ENCODE assay signal across 7 mouse cellular contexts in the genomic region with DNA sequence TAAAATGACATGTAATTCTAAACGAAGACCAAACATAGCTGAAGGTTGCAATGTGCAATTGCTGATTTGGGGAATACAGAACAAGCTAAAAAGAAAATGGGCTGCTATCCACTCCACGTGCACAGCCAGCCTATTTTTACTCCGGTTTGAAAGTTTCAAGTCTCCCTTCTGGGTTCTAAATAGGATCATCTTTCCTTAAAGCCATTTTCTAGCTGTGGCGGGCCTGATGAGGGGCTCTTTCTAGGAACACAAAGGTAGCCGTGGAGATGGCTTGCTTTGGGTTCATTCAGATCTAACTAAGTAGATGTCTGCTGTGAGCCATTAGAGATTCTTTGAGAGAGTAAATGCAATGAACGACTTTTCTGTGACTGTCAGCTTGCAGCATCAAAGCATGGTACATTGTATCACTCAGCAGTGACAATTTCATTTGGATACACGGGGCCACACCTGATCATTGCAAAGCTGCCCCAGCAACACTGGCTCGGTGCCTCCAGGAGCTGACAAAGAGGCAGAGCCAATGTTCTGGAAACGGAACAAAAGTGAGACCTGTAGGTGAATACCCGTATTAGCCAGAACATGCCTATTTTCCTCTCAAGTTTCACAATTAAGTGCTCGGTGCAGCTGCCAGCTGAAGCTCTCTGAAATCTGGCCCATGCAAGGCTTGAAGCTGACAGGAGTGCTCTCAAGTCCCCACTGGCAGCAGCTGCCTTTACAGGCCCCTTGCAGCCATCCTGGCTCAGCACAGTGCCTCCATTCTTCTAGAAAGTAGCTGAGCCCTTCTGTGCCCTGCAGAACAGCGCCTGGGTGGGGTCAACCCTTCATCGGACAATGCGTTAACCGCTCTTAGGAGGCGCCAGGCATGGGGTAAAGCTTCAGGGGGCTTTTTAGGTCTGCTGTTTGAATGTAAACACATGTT.
DNase-seq lines count a peak whose midpoint lies in the region; TF ChIP-seq lines count a peak whose summit lies in the region.

No protein-coding gene starts in this region.

- no peak overlapping the region for H3K9ac ChIP-seq in heart, adult 2 months (ENCODE audit: low read depth, low read length)

- H3K4me3 ChIP-seq in heart, adult 2 months: no peak overlapping the region
- H3K4me3 ChIP-seq in limb, embryonic 10.5 days: no peak overlapping the region

- H3K79me2 ChIP-seq in heart, adult 2 months (replicated peaks; ENCODE audit: control insufficient read depth, insufficient read depth, low read length): no peaks in the 10 kb centered on the region

- no peaks in the 10 kb centered on the region for H3K9me3 ChIP-seq in limb, embryonic 10.5 days (replicated peaks)

- TF ChIP-seq POLR2A in heart, adult 2 months (IDR thresholded peaks at IDR 0.05; ENCODE audit: insufficient read depth, low read depth, low read length): no peak

- H3K27ac ChIP-seq in heart, adult 2 months: peak overlapping the region; percentile 10; the same call in 1 of the 2 replicates
- H3K27ac ChIP-seq in limb, embryonic 10.5 days: peak overlapping the region; percentile 85

- no peak for TF ChIP-seq CTCF in heart, adult 2 months (IDR thresholded peaks at IDR 0.05)

- no peaks in the 10 kb centered on the region for H3K27me3 ChIP-seq in heart, adult 2 months (ENCODE audit: control insufficient read depth, insufficient read depth, low read length)
- no peaks in the 10 kb centered on the region for H3K27me3 ChIP-seq in limb, embryonic 10.5 days (ENCODE audit: low read depth, poor library complexity, severe bottlenecking)

- DNase-seq in R1 (ENCODE audit: low read depth, low spot score): peak; percentile 4
- peak; percentile 76 for DNase-seq in embryo, embryonic 10.5 days (ENCODE audit: low spot score)
- DNase-seq in heart, adult 2 months: peak; percentile 40 to 46
- peak; percentile 67 for DNase-seq in limb, embryonic 10.5 days (ENCODE audit: low spot score)
- DNase-seq in neural tube, embryonic 10.5 days (ENCODE audit: extremely low spot score, low spot score): peak; percentile 55
- no peak for DNase-seq in testis, postnatal 10 days (ENCODE audit: low spot score)
- no peak for DNase-seq in left cerebral cortex, adult 8-10 months (ENCODE audit: low spot score in 2 of 2)

- H3K36me3 ChIP-seq in heart, adult 2 months (ENCODE audit: control insufficient read depth, insufficient read depth, low read length): no peaks in the 10 kb centered on the region
- H3K36me3 ChIP-seq in limb, embryonic 10.5 days: no peaks in the 10 kb centered on the region

- intact Hi-C loops in heart, adult 2 months (cut with DNase I): loop anchor here (5.0 kb wide), 1 partner anchor 445 kb away; no protein-coding TSS in a partner anchor

- WGBS in heart, adult 2 months: 67% methylated on average over 16 of the region's 16 CpGs
- WGBS in limb, embryonic 10.5 days: 63% methylated on average over 16 of the region's 16 CpGs

- TF ChIP-seq EP300 in heart, adult 2 months (IDR thresholded peaks at IDR 0.05; ENCODE audit: insufficient read depth, low read depth, low read length): no peak

- peaks cover 3% of the 10 kb centered on the region; the same call in 1 of the 2 replicates for H3K4me1 ChIP-seq in heart, adult 2 months (ENCODE audit: control insufficient read depth, insufficient read depth, low read length)
- H3K4me1 ChIP-seq in limb, embryonic 10.5 days: peaks cover 34% of the 10 kb centered on the region

Comparison
In these comparisons a context has a peak if more than half of its experiments do, and no peak if none do; other contexts are left out.
1. DNase-seq: peak in R1 (single experiment), embryo, embryonic 10.5 days (single experiment), heart, adult 2 months (2 of 2), limb, embryonic 10.5 days (single experiment) and neural tube, embryonic 10.5 days (single experiment); none in testis, postnatal 10 days (single experiment) and left cerebral cortex, adult 8-10 months (0 of 2).